Mouse (Mus musculus): ENCODE results near the gene Rhox8. TPM values are rescaled to one million over a fixed set of nuclear protein-coding genes. Genes with fewer than 3 reads are reported as not detected.
"Not testable (repeated sequence)": the region's sequence is repeated elsewhere in the genome, so short reads cannot be mapped to it uniquely, and the experiment has no call there.

Gene Rhox8
- not detected in 2 replicates for polyA plus RNA-seq (2012; rRNA removed)

DNA sequence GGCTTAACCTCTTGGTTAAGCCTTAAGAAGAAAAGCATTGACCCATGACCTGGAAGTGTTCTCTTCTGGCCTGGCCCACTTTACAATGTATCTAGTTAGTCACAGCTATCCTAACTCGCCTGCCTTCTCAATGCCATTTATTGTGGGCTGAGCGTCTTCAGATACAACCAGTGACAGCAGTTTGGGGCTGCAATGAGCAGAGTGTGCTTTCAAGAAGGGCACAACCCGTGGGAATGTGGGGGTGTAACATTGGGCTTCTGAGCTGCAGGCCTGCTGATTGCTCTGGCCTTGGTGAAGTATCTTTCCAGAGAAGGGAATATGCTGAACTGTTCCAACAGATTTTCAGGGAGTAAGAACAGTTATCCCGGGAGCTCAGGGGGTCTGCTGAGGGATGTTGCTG, at the start of gene Rhox8:
Rhox8 (minus strand) TSS at position 101 of the 400 bp plus-strand sequence.
- H3K27ac ChIP-seq (ENCODE audit: insufficient read depth, low read length), result no peak within 1 kb of the TSS
- no peak for DNase-seq (ENCODE audit: low read depth in 1 of 2, low spot score in 2 of 2)
- no peak within 1 kb of the TSS for H3K4me3 ChIP-seq (ENCODE audit: extremely low read depth, insufficient read depth, insufficient read length)
- 81% methylated on average over 4 of the region's 4 CpGs for WGBS
- TF ChIP-seq POLR2A (IDR thresholded peaks at IDR 0.05; ENCODE audit: low read depth, low read length) (no peak), CTCF (IDR thresholded peaks at IDR 0.05; ENCODE audit: extremely low read depth, insufficient read depth, insufficient read length, insufficient replicate concordance) (no peak)
- no peaks in the 10 kb centered on the region for H3K4me1 ChIP-seq (ENCODE audit: control insufficient read depth, insufficient read depth, insufficient read length)
- no peaks in the 10 kb centered on the region for H3K27me3 ChIP-seq (ENCODE audit: control insufficient read depth, insufficient read depth, low read length)
- no peaks in the 10 kb centered on the region for H3K36me3 ChIP-seq (ENCODE audit: control insufficient read depth, insufficient read depth, low read length)

GRCm38 (mm10) chrX:37916311-37916710, 37.6 kb upstream of the Rhox8 start:
- H3K36me3 ChIP-seq (ENCODE audit: control insufficient read depth, insufficient read depth, low read length), result no peaks in the 10 kb centered on the region
- no peak overlapping the region for H3K27ac ChIP-seq (ENCODE audit: insufficient read depth, low read length)
- no peaks in the 10 kb centered on the region for H3K4me1 ChIP-seq (ENCODE audit: control insufficient read depth, insufficient read depth, insufficient read length)
- no peak overlapping the region for H3K4me3 ChIP-seq (ENCODE audit: extremely low read depth, insufficient read depth, insufficient read length)
- WGBS, result 72% methylated on average over 4 of the region's 4 CpGs
- no peak for DNase-seq (ENCODE audit: low read depth in 1 of 2, low spot score in 2 of 2)
- TF ChIP-seq POLR2A (IDR thresholded peaks at IDR 0.05; ENCODE audit: low read depth, low read length) (no peak), CTCF (IDR thresholded peaks at IDR 0.05; ENCODE audit: extremely low read depth, insufficient read depth, insufficient read length, insufficient replicate concordance) (no peak)
- no peaks in the 10 kb centered on the region for H3K27me3 ChIP-seq (ENCODE audit: control insufficient read depth, insufficient read depth, low read length)

GRCm38 (mm10) chrX:37908581-37908980, 29.8 kb upstream of the Rhox8 start:
- WGBS, result 52% methylated on average over 7 of the region's 7 CpGs
- H3K27ac ChIP-seq (ENCODE audit: insufficient read depth, low read length), result no peak overlapping the region
- TF ChIP-seq POLR2A (IDR thresholded peaks at IDR 0.05; ENCODE audit: low read depth, low read length), result no peak
- no peak for TF ChIP-seq CTCF (IDR thresholded peaks at IDR 0.05; ENCODE audit: extremely low read depth, insufficient read depth, insufficient read length, insufficient replicate concordance)

GRCm38 (mm10) chrX:37903727-37904126, 25.0 kb upstream of the Rhox8 start:
- H3K4me3 ChIP-seq (ENCODE audit: extremely low read depth, insufficient read depth, insufficient read length), result no peak overlapping the region
- TF ChIP-seq CTCF (IDR thresholded peaks at IDR 0.05; ENCODE audit: extremely low read depth, insufficient read depth, insufficient read length, insufficient replicate concordance), result no peak
- no peak for TF ChIP-seq POLR2A (IDR thresholded peaks at IDR 0.05; ENCODE audit: low read depth, low read length)
- H3K27ac ChIP-seq (ENCODE audit: insufficient read depth, low read length), result no peak overlapping the region
- no peak for DNase-seq (ENCODE audit: low read depth in 1 of 2, low spot score in 2 of 2)
- no peaks in the 10 kb centered on the region for H3K4me1 ChIP-seq (ENCODE audit: control insufficient read depth, insufficient read depth, insufficient read length)
- WGBS, result 74% methylated on average over 5 of the region's 5 CpGs
- H3K36me3 ChIP-seq (ENCODE audit: control insufficient read depth, insufficient read depth, low read length), result no peaks in the 10 kb centered on the region
- H3K27me3 ChIP-seq (ENCODE audit: control insufficient read depth, insufficient read depth, low read length), result no peaks in the 10 kb centered on the region

More at GRCm38 (mm10) chrX:37908581-37908980, 29.8 kb upstream of the Rhox8 start:
- DNase-seq (ENCODE audit: low read depth in 1 of 2, low spot score in 2 of 2), result no peak
- Histone ChIP-seq H3K27me3 (ENCODE audit: control insufficient read depth, insufficient read depth, low read length) (no peaks in the 10 kb centered on the region), H3K4me3 (ENCODE audit: extremely low read depth, insufficient read depth, insufficient read length) (no peak overlapping the region), H3K4me1 (ENCODE audit: control insufficient read depth, insufficient read depth, insufficient read length) (no peaks in the 10 kb centered on the region), H3K36me3 (ENCODE audit: control insufficient read depth, insufficient read depth, low read length) (no peaks in the 10 kb centered on the region)

- WGBS, result 90% methylated on average over 10 of the region's 18 CpGs
- H3K27me3 ChIP-seq (ENCODE audit: control insufficient read depth, insufficient read depth, low read length); H3K27ac ChIP-seq (ENCODE audit: insufficient read depth, low read length): not testable (repeated sequence)
Observed at GRCm38 (mm10) chrX:37901670-37902069, 22.9 kb upstream of the Rhox8 start, which contains the start of gene Rhox9. Gene Rhox9 (minus strand): TSS chrX:37901770.

GRCm38 (mm10) chrX:37897132-37897531, 18.4 kb upstream of the Rhox8 start, which contains the start of gene Rhox7b:
Gene Rhox7b (minus strand): TSS chrX:37897232.
- not testable (repeated sequence) for DNase-seq (ENCODE audit: low read depth in 1 of 2, low spot score in 2 of 2); H3K36me3 ChIP-seq (ENCODE audit: control insufficient read depth, insufficient read depth, low read length); H3K27me3 ChIP-seq (ENCODE audit: control insufficient read depth, insufficient read depth, low read length); H3K4me1 ChIP-seq (ENCODE audit: control insufficient read depth, insufficient read depth, insufficient read length); H3K4me3 ChIP-seq (ENCODE audit: extremely low read depth, insufficient read depth, insufficient read length); H3K27ac ChIP-seq (ENCODE audit: insufficient read depth, low read length)
- WGBS, result 76% methylated on average over 9 of the region's 9 CpGs

More at GRCm38 (mm10) chrX:37901670-37902069, 22.9 kb upstream of the Rhox8 start, which contains the start of gene Rhox9:
- H3K36me3 ChIP-seq (ENCODE audit: control insufficient read depth, insufficient read depth, low read length); H3K4me3 ChIP-seq (ENCODE audit: extremely low read depth, insufficient read depth, insufficient read length); H3K4me1 ChIP-seq (ENCODE audit: control insufficient read depth, insufficient read depth, insufficient read length); DNase-seq (ENCODE audit: low read depth in 1 of 2, low spot score in 2 of 2): not testable (repeated sequence)

DNA sequence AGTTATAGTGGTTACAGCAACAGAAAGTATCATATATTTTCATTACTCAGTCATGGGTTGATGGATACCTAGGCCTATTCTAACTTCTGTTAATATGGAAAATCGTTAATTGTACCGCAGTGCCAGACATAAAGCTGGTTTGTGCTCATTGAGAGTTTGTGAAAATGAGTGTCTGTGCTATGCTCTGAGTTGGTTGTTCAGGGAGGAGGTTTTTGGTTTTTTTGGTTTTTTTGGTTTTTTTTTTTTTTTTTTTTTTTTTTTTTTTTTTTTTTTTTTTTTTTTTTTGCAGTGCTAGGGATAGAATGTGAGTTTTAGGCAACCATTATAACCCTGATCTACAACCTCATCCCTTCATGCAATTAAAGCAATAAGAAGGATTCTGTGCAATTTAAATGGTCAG, 7.1 kb downstream of the Rhox8 start:
- H3K27me3 ChIP-seq (ENCODE audit: control insufficient read depth, insufficient read depth, low read length), result no peaks in the 10 kb centered on the region
- TF ChIP-seq POLR2A (IDR thresholded peaks at IDR 0.05; ENCODE audit: low read depth, low read length) (no peak), CTCF (IDR thresholded peaks at IDR 0.05; ENCODE audit: extremely low read depth, insufficient read depth, insufficient read length, insufficient replicate concordance) (no peak)
- 89% methylated on average over 2 of the region's 2 CpGs for WGBS
- H3K4me1 ChIP-seq (ENCODE audit: control insufficient read depth, insufficient read depth, insufficient read length), result no peaks in the 10 kb centered on the region
- H3K27ac ChIP-seq (ENCODE audit: insufficient read depth, low read length), result no peak overlapping the region
- DNase-seq (ENCODE audit: low read depth in 1 of 2, low spot score in 2 of 2), result no peak
- no peaks in the 10 kb centered on the region for H3K36me3 ChIP-seq (ENCODE audit: control insufficient read depth, insufficient read depth, low read length)
- no peak overlapping the region for H3K4me3 ChIP-seq (ENCODE audit: extremely low read depth, insufficient read depth, insufficient read length)

DNA sequence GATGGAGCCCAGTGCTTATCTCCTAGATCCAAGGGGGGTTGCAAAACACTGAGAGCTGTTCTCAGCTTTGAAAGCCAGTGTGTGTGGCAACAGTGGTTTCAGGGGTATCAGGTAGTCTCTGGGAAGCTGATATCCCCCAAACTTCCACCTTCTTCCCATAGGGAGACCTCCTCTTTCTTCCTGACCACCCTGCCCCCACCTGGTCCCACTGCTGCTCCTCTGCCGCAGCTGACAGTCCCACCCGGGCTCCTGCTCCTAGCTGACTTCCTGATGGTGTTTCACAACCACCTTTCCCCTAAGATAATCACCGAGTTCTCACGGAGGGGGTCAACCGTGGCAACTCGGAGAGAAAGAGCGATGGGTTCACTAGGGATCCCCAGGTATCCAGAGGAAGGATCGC, 47.4 kb downstream of the Rhox8 start, which contains the start of gene Rhox7a:
Rhox7a (plus strand) TSS at position 301 of the 400 bp plus-strand sequence.
- H3K36me3 ChIP-seq (ENCODE audit: control insufficient read depth, insufficient read depth, low read length); H3K27ac ChIP-seq (ENCODE audit: insufficient read depth, low read length); DNase-seq (ENCODE audit: low read depth in 1 of 2, low spot score in 2 of 2); H3K4me3 ChIP-seq (ENCODE audit: extremely low read depth, insufficient read depth, insufficient read length); H3K4me1 ChIP-seq (ENCODE audit: control insufficient read depth, insufficient read depth, insufficient read length); H3K27me3 ChIP-seq (ENCODE audit: control insufficient read depth, insufficient read depth, low read length): not testable (repeated sequence)
- 80% methylated on average over 8 of the region's 8 CpGs for WGBS

DNA sequence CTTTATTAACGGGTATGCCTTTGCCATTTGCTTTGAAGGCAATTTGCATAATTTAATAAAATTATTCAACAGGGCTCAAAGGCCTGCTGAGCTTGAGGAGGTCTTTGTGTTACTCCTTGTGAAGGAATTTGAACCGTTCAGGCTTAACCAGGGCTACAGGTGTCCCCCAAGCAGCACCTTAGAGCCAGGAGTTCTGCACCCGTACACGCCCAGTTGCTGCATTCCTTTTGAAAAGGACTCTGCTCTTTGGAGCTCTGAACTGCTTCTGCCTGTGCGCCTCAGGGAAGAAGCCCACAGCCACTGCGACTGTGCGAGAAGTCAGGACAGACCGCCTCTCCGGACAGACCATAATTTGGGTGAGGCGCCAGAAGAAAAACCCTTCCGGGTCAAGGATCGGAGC, 52.1 kb downstream of the Rhox8 start, which contains the start of gene Rhox6:
Rhox6 (plus strand) TSS at position 301 of the 400 bp plus-strand sequence.
- WGBS, result 84% methylated on average over 4 of the region's 12 CpGs
- not testable (repeated sequence) for DNase-seq (ENCODE audit: low read depth in 1 of 2, low spot score in 2 of 2); H3K4me3 ChIP-seq (ENCODE audit: extremely low read depth, insufficient read depth, insufficient read length); H3K27me3 ChIP-seq (ENCODE audit: control insufficient read depth, insufficient read depth, low read length); H3K4me1 ChIP-seq (ENCODE audit: control insufficient read depth, insufficient read depth, insufficient read length); H3K27ac ChIP-seq (ENCODE audit: insufficient read depth, low read length); H3K36me3 ChIP-seq (ENCODE audit: control insufficient read depth, insufficient read depth, low read length)

All from spleen, adult 2 months (tissue).